8 mouse cellular contexts compared by ENCODE assay signal in the genomic region with DNA sequence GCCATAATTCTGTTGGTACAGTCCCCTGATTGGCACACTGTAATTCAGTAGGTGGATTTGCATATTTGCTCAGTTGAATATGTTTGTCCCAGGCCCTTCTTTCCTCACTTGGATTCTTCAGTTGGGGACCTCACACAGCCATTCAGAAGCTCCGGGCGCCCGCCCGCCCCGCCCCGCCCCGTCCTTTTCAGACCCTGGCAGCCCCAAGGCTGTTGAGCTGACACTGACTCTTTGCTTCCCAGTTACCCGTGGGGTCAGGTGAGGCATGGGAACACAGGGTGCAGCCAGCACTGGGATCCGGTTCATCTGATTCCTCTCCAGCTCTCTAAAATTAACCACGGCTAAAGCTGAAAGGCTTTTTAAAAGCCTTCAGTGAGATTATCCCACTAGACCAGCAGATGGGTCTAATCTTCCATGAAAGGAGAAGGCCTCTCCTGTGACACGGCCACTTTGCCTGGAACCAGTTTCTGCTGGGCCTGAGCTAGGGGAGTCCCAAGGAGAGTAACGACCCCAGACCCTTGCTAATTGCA. TPM values are rescaled to one million over a fixed set of nuclear protein-coding genes. Genes with fewer than 3 reads are reported as not detected.
DNase-seq lines count a peak whose midpoint lies in the region; TF ChIP-seq lines count a peak whose summit lies in the region.
"Had no signal": no experiment of that assay in that cellular context is flagged by ENCODE, and none has a peak within 500 bp of the region (broad histone marks: within the 10 kb centered on the region; RNA-seq: fewer than 3 reads in every experiment).

No protein-coding gene starts in this region.

- H3K27ac ChIP-seq in gastrocnemius, adult 2 months: peak overlapping the region; percentile 93
- no peak overlapping the region for H3K27ac ChIP-seq in thymus, adult 2 months (ENCODE audit: control insufficient read depth, insufficient read depth, low read length)
- H3K27ac ChIP-seq: left cerebral cortex, adult 2 months had no signal

- TF ChIP-seq CTCF in gastrocnemius, adult 2 months (IDR thresholded peaks at IDR 0.05): peak; percentile 55
- TF ChIP-seq CTCF in thymus, adult 2 months (IDR thresholded peaks at IDR 0.05; ENCODE audit: borderline replicate concordance, control insufficient read depth, extremely low read depth, insufficient read depth, low read length, poor library complexity): no peak

- WGBS in thymus, adult 2 months: 91% methylated on average over 12 of the region's 12 CpGs

- no peaks in the 10 kb centered on the region for H3K27me3 ChIP-seq in thymus, adult 2 months (ENCODE audit: control insufficient read depth, insufficient read depth, low read length)

- intact Hi-C loops in gastrocnemius, adult 2 months (cut with DNase I): loop anchor here (2.0 kb wide), 1 partner anchor 44 kb away; no protein-coding TSS in a partner anchor

- H3K36me3 ChIP-seq in thymus, adult 2 months (ENCODE audit: control insufficient read depth, insufficient read depth, low read length): peaks cover 34% of the 10 kb centered on the region

- no peak for TF ChIP-seq POLR2A in thymus, adult 2 months (IDR thresholded peaks at IDR 0.05; ENCODE audit: control insufficient read depth, extremely low read depth, insufficient read depth, low read length, poor library complexity)

- H3K4me3 ChIP-seq in gastrocnemius, adult 2 months: peak overlapping the region; percentile 29; the same call in 1 of the 2 replicates
- H3K4me3 ChIP-seq in thymus, adult 2 months (ENCODE audit: control insufficient read depth, insufficient read depth, low read length): no peak overlapping the region
- H3K4me3 ChIP-seq: left cerebral cortex, adult 2 months had no signal

- DNase-seq in ZHBTc4 (ENCODE audit: low read depth, low spot score): peak; percentile 53
- peak; percentile 21 for DNase-seq in cerebellum, adult 11 months
- DNase-seq in gastrocnemius, adult 2 months: peak; percentile 87
- DNase-seq in kidney, postnatal 10 days: peak; percentile 16
- DNase-seq in lung, adult 18-20 months: no peak
- no peak for DNase-seq in thymus, adult 2 months
- DNase-seq in neural tube, embryonic 10.5 days (ENCODE audit: extremely low spot score, low spot score): no peak

- H3K4me1 ChIP-seq in thymus, adult 2 months (replicated peaks; ENCODE audit: control insufficient read depth, insufficient read depth, low read length): peaks cover 7% of the 10 kb centered on the region

RNA-seq across cellular contexts. Expression of a gene that starts 10.2 kb away (rescaled TPM):
- total RNA-seq in gastrocnemius, adult 2 months (2021): 1 to 10 TPM; 1.6 to 2.7 TPM
- 118 and 132 TPM in 2 replicates for polyA plus RNA-seq in thymus, adult 2 months (2012; rRNA removed)

RNA-seq across cellular contexts. Expression of a gene that starts 45.3 kb away (rescaled TPM):
- total RNA-seq in gastrocnemius, adult 2 months (2021): 100 to 1,000 TPM; 258 to 380 TPM
- polyA plus RNA-seq in thymus, adult 2 months (2012; rRNA removed): 0.96 and 2.3 TPM in 2 replicates

Comparison
In these comparisons a context has a peak if more than half of its experiments do, and no peak if none do; other contexts are left out.
1. DNase-seq: peak in ZHBTc4 (single experiment), cerebellum, adult 11 months (single experiment), gastrocnemius, adult 2 months (single experiment) and kidney, postnatal 10 days (single experiment); none in lung, adult 18-20 months (0 of 2), thymus, adult 2 months (single experiment) and neural tube, embryonic 10.5 days (single experiment).